Mouse (Mus musculus): ENCODE data around the gene Spaca9.

Spaca9 gene

DNA sequence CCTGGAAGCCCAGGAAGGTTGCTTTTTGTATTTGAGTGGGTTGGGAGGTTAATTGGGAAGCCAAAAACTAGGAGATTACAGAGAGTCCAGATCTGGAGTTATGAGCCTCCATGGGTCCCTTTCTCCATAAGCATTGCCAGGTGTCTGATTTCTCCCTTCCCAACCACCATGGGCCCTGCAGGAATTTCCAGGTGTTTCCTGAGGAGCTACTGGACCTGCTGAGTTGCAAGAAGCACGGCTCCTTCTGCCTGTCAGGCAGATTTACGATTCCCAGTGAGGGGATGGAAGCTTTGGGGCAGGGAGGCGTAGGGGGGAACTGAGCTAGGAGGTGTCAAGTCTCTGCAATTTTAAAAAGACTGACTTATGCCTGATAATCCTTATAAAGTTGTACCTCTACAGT lies 33.7 kb downstream of the Spaca9 start:
- no peak for DNase-seq (ENCODE audit: low spot score)

DNA sequence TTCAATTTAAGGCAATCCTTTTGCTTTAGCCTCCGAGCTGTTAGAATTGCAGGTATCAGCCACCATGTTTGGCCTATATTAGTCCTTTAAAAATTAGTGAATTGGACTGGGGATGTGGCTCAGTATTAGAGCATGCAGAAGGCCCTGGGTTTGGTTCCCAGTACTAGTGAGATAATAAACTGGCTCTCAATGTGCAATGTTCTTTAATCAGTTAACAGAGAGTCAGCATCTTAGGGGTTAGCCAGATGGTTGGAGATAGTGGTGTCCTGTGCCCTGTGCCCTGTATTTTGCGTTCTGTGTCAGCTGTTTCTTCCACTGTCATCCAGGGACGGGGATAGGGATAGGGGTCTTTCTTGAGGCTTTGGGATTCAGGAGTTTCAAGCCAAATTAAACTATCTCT lies 36.6 kb downstream of the Spaca9 start:
- no peak for DNase-seq (ENCODE audit: low spot score)

DNA sequence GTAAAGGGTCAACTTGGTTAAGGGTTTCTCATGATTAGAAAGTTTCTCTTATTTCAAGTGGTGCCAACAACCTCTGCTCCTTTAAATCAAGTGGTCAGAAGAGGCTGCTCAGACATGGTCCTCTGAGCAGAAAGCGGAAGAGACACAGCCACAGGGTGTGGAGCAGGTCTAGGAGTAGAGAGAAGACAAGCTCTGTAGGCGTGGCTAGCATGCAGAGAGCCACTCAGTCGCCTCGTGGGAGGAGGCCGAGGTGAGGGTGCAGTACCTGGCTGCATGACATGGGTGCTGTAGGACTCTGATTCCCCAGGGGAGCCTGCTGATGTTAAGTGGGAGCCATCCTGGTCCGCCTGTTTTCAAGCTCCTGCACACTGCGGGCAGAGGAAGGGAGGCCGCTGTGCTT lies 43.3 kb downstream of the Spaca9 start:
- no peak for DNase-seq (ENCODE audit: low spot score)

DNA sequence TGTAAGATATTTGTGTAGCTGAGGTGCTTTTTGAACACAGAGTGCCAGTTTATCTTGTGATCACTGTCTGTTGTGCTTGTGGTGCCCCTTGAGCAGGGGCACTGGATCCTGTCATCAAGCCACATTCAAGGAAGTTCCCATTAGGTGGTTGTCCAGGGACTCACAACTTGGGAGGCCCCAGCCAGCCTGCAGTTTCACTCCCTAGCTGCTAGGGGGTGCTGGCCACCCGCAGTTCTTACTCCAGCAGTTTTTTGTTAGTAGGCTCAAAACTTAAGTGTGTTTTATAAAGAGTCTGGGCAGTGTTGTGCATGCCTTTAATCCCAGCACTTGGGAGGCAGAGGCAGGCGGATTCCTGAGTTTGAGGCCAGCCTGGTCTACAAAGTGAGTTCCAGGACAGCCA lies 45.2 kb downstream of the Spaca9 start:
- no peak for DNase-seq (ENCODE audit: low spot score)

DNA sequence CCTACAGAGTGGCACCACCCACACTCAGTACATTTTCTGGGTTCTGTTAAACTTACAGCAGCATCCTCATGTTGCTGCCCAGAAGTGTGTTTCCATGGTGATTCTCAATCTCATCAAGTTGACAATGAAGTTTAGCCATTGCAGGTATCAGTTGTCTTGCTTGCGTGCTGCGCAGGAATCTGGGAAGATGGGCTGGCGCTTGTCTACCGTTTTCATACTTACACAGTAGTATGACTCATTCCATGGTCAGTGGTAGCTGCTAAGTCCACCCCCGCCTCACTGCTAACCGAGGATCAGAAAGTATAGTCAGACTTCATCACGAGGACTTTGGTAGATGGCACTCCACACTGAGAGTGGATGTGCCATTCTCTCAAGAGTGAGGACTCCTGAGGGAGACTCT lies 46.2 kb downstream of the Spaca9 start:
- no peak for DNase-seq (ENCODE audit: low spot score)

DNA sequence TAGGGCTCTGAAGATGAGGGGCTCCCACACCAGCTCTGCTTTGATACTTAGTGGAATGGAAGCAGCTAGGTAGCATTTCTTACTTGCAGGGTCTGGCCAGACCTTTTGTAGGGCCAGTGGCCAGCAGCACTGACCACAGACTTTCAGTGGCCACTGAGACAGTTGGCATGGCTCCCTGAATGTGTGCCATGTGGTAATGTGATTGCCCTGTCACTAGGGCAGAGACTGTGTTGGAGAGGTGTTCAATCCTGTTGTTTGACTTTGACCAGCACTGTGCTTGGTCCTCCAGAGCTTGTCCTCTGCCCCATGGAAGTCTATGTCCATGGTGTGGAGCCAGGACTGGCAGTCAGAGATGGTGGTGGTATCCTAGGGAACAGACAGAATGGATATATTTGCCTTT lies 49.0 kb downstream of the Spaca9 start:
- no peak for DNase-seq (ENCODE audit: low spot score)

DNA sequence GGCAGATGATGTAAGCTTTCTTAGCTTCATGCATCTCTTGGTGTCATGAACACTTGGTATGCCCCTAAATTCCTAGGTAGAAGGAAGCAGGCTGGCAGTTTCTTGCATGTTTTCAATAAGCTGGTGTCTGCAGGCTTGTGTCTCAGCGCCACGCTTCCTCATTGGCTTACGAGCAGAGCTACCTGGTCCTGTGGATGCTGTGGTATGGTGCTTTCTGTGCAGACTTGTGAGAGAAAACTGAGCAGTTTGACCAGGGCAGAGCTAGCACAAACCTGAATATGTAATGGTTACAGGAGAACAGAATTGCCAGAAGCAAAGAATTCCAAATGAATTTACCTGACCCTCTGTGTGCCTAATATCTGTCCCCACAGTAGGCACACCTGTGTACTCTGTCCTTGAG lies 56.4 kb downstream of the Spaca9 start:
- DNase-seq (ENCODE audit: low spot score) = no peak
